Mouse (Mus musculus): ENCODE data around the gene Hrh1. TPM values are rescaled to one million over a fixed set of nuclear protein-coding genes. Genes with fewer than 3 reads are reported as not detected.

The Hrh1 gene
- polyA plus RNA-seq, 1 experiment = 0.96 TPM

- no peak for DNase-seq (ENCODE audit: low spot score)
Observed at GRCm38 (mm10) chr6:114406634-114407033, 8.9 kb downstream of the Hrh1 start.

GRCm38 (mm10) chr6:114407049-114407448 is 9.3 kb downstream of the Hrh1 start:
- DNase-seq (ENCODE audit: low spot score) = no peak

GRCm38 (mm10) chr6:114408278-114408677 is 10.5 kb downstream of the Hrh1 start:
- no peak for DNase-seq (ENCODE audit: low spot score)

- DNase-seq (ENCODE audit: low spot score) = no peak
Observed at GRCm38 (mm10) chr6:114411913-114412312, 14.2 kb downstream of the Hrh1 start.

- DNase-seq (ENCODE audit: low spot score) = no peak
Observed at GRCm38 (mm10) chr6:114414510-114414909, 16.8 kb downstream of the Hrh1 start.

- no peak for DNase-seq (ENCODE audit: low spot score)
Observed at GRCm38 (mm10) chr6:114418037-114418436, 20.3 kb downstream of the Hrh1 start.

- no peak for DNase-seq (ENCODE audit: low spot score)
Observed at GRCm38 (mm10) chr6:114421061-114421460, 23.3 kb downstream of the Hrh1 start.

- no peak for DNase-seq (ENCODE audit: low spot score)
Observed at GRCm38 (mm10) chr6:114423051-114423676, 25.4 kb downstream of the Hrh1 start.

- DNase-seq (ENCODE audit: low spot score) = no peak
Observed at GRCm38 (mm10) chr6:114425343-114425742, 27.6 kb downstream of the Hrh1 start.

- no peak for DNase-seq (ENCODE audit: low spot score)
Observed at GRCm38 (mm10) chr6:114427641-114428040, 29.9 kb downstream of the Hrh1 start.

GRCm38 (mm10) chr6:114428831-114429230 is 31.1 kb downstream of the Hrh1 start:
- no peak for DNase-seq (ENCODE audit: low spot score)

GRCm38 (mm10) chr6:114432591-114432990 is 34.9 kb downstream of the Hrh1 start:
- no peak for DNase-seq (ENCODE audit: low spot score)

- no peak for DNase-seq (ENCODE audit: low spot score)
Observed at GRCm38 (mm10) chr6:114434524-114434923, 36.8 kb downstream of the Hrh1 start.

- no peak for DNase-seq (ENCODE audit: low spot score)
Observed at GRCm38 (mm10) chr6:114440302-114440701, 42.6 kb downstream of the Hrh1 start.

- no peak for DNase-seq (ENCODE audit: low spot score)
Observed at GRCm38 (mm10) chr6:114440788-114441453, 43.2 kb downstream of the Hrh1 start.

- no peak for DNase-seq (ENCODE audit: low spot score)
Observed at GRCm38 (mm10) chr6:114444247-114444844, 46.6 kb downstream of the Hrh1 start.

GRCm38 (mm10) chr6:114444976-114445375 is 47.2 kb downstream of the Hrh1 start:
- no peak for DNase-seq (ENCODE audit: low spot score)

- DNase-seq (ENCODE audit: low spot score) = no peak
Observed at GRCm38 (mm10) chr6:114448888-114449287, 51.2 kb downstream of the Hrh1 start.

GRCm38 (mm10) chr6:114455267-114455666 is 57.5 kb downstream of the Hrh1 start:
- no peak for DNase-seq (ENCODE audit: low spot score)

- no peak for DNase-seq (ENCODE audit: low spot score)
Observed at GRCm38 (mm10) chr6:114456255-114457042, 58.7 kb downstream of the Hrh1 start.

- DNase-seq (ENCODE audit: low spot score) = no peak
Observed at GRCm38 (mm10) chr6:114457299-114457698, 59.6 kb downstream of the Hrh1 start.

- DNase-seq (ENCODE audit: low spot score) = no peak
Observed at GRCm38 (mm10) chr6:114458191-114458590, 60.5 kb downstream of the Hrh1 start.

Data from urinary bladder, adult 2 months (tissue).